9 mouse cellular contexts compared by ENCODE assay signal in the genomic region with DNA sequence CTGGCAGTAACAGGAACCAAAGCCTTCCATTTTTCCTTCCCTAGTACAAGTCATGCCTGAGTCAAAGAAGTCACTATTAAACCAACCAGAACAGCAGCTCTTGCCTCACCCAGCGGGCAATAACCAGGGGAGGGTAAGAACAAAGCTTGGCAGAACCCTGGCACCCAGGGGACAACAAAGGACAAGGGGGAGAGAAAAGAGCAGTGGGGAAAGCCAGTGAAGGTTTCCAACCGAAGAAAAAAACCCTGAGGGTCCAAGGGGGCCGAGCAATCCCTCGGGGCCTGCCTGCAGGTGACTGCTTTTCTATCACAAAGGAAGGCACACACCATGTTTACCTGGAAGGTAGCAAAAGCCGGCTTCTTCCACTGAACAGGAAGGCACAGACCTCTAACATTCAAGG. TPM values are rescaled to one million over a fixed set of nuclear protein-coding genes. Genes with fewer than 3 reads are reported as not detected.
A peak's percentile ranks its signal among the peaks of the same experiment; 100 is the strongest.
DNase-seq lines count a peak whose midpoint lies in the region; ATAC-seq and TF ChIP-seq lines count a peak whose summit lies in the region.
"Had no signal": no experiment of that assay in that cellular context is flagged by ENCODE, and none has a peak within 500 bp of the region (broad histone marks: within the 10 kb centered on the region; RNA-seq: fewer than 3 reads in every experiment).

No protein-coding gene starts in this region.

- peak overlapping the region; percentile 76 for H3K9ac ChIP-seq in lung, embryonic 14.5 days
- peak overlapping the region; percentile 75; the same call in 1 of the 2 replicates for H3K9ac ChIP-seq in forebrain, embryonic 15.5 days (replicated peaks)
- H3K9ac ChIP-seq in neural tube, embryonic 13.5 days, result peak overlapping the region; percentile 93

- peaks cover 6% of the 10 kb centered on the region for H3K4me1 ChIP-seq in lung, embryonic 14.5 days (ENCODE audit: insufficient read depth)
- peaks cover 23% of the 10 kb centered on the region for H3K4me1 ChIP-seq in forebrain, embryonic 15.5 days
- H3K4me1 ChIP-seq in neural tube, embryonic 13.5 days (replicated peaks), result peaks cover 39% of the 10 kb centered on the region

- no peaks in the 10 kb centered on the region for H3K36me3 ChIP-seq in lung, embryonic 14.5 days (ENCODE audit: insufficient read depth)
- no peaks in the 10 kb centered on the region for H3K36me3 ChIP-seq in forebrain, embryonic 15.5 days
- no peaks in the 10 kb centered on the region for H3K36me3 ChIP-seq in neural tube, embryonic 13.5 days

- H3K4me3 ChIP-seq in lung, embryonic 14.5 days (ENCODE audit: low read depth, low read length), result peak overlapping the region; percentile 87
- peak overlapping the region; percentile 71 for H3K4me3 ChIP-seq in forebrain, embryonic 15.5 days
- peak overlapping the region; percentile 87 for H3K4me3 ChIP-seq in neural tube, embryonic 13.5 days

- ATAC-seq in lung, embryonic 14.5 days (ENCODE audit: insufficient read depth), result no peak
- no peak for ATAC-seq in forebrain, embryonic 15.5 days (replicated peaks)
- ATAC-seq in neural tube, embryonic 13.5 days (ENCODE audit: low read depth), result no peak

- H3K27me3 ChIP-seq in lung, embryonic 14.5 days (ENCODE audit: insufficient read depth, low read length), result no peaks in the 10 kb centered on the region
- H3K27me3 ChIP-seq in forebrain, embryonic 15.5 days, result no peaks in the 10 kb centered on the region
- no peaks in the 10 kb centered on the region for H3K27me3 ChIP-seq in neural tube, embryonic 13.5 days

- 65% methylated on average over 5 of the region's 5 CpGs for WGBS in lung, embryonic 14.5 days
- WGBS in forebrain, embryonic 15.5 days, result 40% methylated on average over 5 of the region's 5 CpGs
- 54% methylated on average over 5 of the region's 5 CpGs for WGBS in neural tube, embryonic 13.5 days

- TF ChIP-seq CTCF in lung, embryonic 14.5 days (IDR thresholded peaks at IDR 0.05; ENCODE audit: low read depth), result no peak

- peak overlapping the region; percentile 80 for H3K27ac ChIP-seq in lung, embryonic 14.5 days (ENCODE audit: low read depth)
- H3K27ac ChIP-seq in forebrain, embryonic 15.5 days (replicated peaks), result no peak overlapping the region
- no peak overlapping the region for H3K27ac ChIP-seq in neural tube, embryonic 13.5 days (replicated peaks)

- peak overlapping the region; percentile 88 for H3K4me2 ChIP-seq in lung, embryonic 14.5 days
- H3K4me2 ChIP-seq in forebrain, embryonic 15.5 days (replicated peaks), result peak overlapping the region; percentile 78
- peak overlapping the region; percentile 90 for H3K4me2 ChIP-seq in neural tube, embryonic 13.5 days

- DNase-seq in lung, embryonic 14.5 days, result no peak
- no peak for DNase-seq in lung, postnatal 4 days
- peak; percentile 21 to 62 for DNase-seq in kidney, postnatal 25 days
- DNase-seq in urinary bladder, postnatal 14 days (ENCODE audit: low spot score), result no peak
- no peak for DNase-seq in right cerebral cortex, adult 2 months (ENCODE audit: low spot score in 2 of 2)
- DNase-seq in left cerebral cortex, adult 9 months (ENCODE audit: low spot score in 2 of 2), result no peak
- DNase-seq: thymus, postnatal 14 days had no signal

- no peaks in the 10 kb centered on the region for H3K9me3 ChIP-seq in lung, embryonic 14.5 days (ENCODE audit: low read depth, low read length)
- H3K9me3 ChIP-seq in forebrain, embryonic 15.5 days, result no peaks in the 10 kb centered on the region
- no peaks in the 10 kb centered on the region for H3K9me3 ChIP-seq in neural tube, embryonic 13.5 days

RNA-seq across cellular contexts. Expression of gene Cyth1, which starts 1.7 kb away (rescaled TPM):
- polyA plus RNA-seq in lung, embryonic 14.5 days (2014; fragmentation: Nextera tagmentation; extraction: Ambion mirVana), result 10.5 and 11.5 TPM in 2 replicates
- polyA plus RNA-seq in forebrain, embryonic 15.5 days (2015; fragmentation: Nextera tagmentation; extraction: Ambion mirVana), result 32.3 and 34.6 TPM in 2 replicates
- 24.4 and 25.2 TPM in 2 replicates for polyA plus RNA-seq in neural tube, embryonic 13.5 days (2015; fragmentation: Nextera tagmentation; extraction: Ambion mirVana)

RNA-seq across cellular contexts. Expression of gene Usp36, which starts 43.3 kb away (rescaled TPM):
- 18.7 and 19.9 TPM in 2 replicates for polyA plus RNA-seq in lung, embryonic 14.5 days (2014; fragmentation: Nextera tagmentation; extraction: Ambion mirVana)
- 17.0 and 17.4 TPM in 2 replicates for polyA plus RNA-seq in forebrain, embryonic 15.5 days (2015; fragmentation: Nextera tagmentation; extraction: Ambion mirVana)
- 15.6 and 17.9 TPM in 2 replicates for polyA plus RNA-seq in neural tube, embryonic 13.5 days (2015; fragmentation: Nextera tagmentation; extraction: Ambion mirVana)

Comparison
In these comparisons a context has a peak if more than half of its experiments do, and no peak if none do; other contexts are left out.
1. DNase-seq: peak in kidney, postnatal 25 days (2 of 2); none in lung, embryonic 14.5 days (single experiment), lung, postnatal 4 days (0 of 2), urinary bladder, postnatal 14 days (single experiment), right cerebral cortex, adult 2 months (0 of 2) and left cerebral cortex, adult 9 months (0 of 2).
2. Peak in every context shown above with its lines, with median percentiles within 50 percentile points of each other: H3K4me2 ChIP-seq, H3K4me3 ChIP-seq and H3K9ac ChIP-seq.